In the genomic region with DNA sequence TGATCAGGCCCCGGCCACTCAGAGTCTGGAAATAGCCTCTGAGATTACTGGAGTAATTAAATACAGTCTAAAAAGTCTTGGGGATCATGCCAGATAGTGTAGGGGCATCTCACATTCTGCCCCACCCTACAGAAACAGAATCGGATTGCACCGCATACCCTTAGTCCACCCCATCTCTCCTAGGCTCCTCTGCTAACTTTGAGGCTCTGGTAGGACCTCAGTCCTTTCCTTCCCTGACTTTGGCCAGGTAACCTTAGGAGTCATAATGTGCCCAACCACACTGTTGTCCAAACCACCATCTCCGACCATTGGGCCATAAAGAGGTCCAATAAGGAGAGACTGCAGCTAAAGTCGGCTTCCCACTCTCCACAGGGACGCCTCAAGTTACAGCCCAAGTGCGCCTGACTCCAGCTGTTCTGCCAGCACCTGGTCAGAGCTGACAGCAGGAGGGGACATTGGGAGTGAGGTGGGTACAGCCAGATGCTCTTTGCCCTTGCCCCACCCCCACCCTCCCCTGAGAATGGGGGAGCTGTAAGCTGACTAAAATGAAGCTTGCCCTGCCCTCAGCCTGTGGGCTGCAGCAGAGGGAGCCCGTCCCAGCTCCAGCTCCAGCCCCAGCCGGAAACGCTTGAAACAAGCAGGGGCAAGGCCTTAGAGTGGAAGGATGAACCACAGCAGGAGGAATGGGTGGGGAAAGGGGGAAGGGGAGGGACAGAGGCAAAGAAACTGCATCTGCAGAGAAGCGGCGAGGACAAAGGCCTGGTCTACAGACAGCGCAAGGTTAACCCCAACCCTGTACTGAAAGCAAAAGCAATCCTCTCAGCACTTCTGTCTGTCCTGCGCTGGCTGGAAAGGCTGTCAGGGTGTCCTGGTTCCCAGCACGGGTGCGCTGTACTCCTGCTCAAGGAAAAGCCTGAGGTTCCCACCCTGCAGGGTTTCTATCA, we compare ENCODE assay signal across 2 mouse cellular contexts.
TF ChIP-seq lines count a peak whose summit lies in the region.

No protein-coding gene starts in this region.

TF ChIP-seq in CH12.LX, 34 proteins besides CTCF, POLR2A, EP300 and RAD21:
- TF ChIP-seq ZNF384 (IDR thresholded peaks at IDR 0.05; ENCODE audit: low read depth, low read length), result no peak
- TF ChIP-seq IRF4 (IDR thresholded peaks at IDR 0.05; ENCODE audit: low read depth, low read length), result peak; percentile 37; the same call in 1 of the 2 replicates
- TF ChIP-seq TCF12 (IDR thresholded peaks at IDR 0.05; ENCODE audit: low read depth, low read length), result peak; percentile 48; the same call in 1 of the 2 replicates
- 0 out of 2 replicates have a peak, but pooled peaks have one; percentile 26 for TF ChIP-seq MAZ (IDR thresholded peaks at IDR 0.05; ENCODE audit: low read depth, low read length)
- TF ChIP-seq SIN3A (IDR thresholded peaks at IDR 0.05; ENCODE audit: low read length), result 0 out of 2 replicates have a peak, but pooled peaks have one; percentile 22
- peak; percentile 75 for TF ChIP-seq CHD2 (IDR thresholded peaks at IDR 0.05; ENCODE audit: low read length)
- no peak for TF ChIP-seq TBP (conservative IDR thresholded peaks at IDR 0.05; ENCODE audit: low read depth, low read length)
- 0 out of 2 replicates have a peak, but pooled peaks have one; percentile 8 for TF ChIP-seq BHLHE40 (IDR thresholded peaks at IDR 0.05; ENCODE audit: low read depth, low read length)

TF ChIP-seq in myocyte, 11 proteins besides CTCF, POLR2A, EP300 and RAD21:
- peak; percentile 19 to 90 (median 80) for TF ChIP-seq MYOD1 (IDR thresholded peaks at IDR 0.05; ENCODE audit: control insufficient read depth in 1 of 3, insufficient read length in 2 of 3, low read depth in 2 of 3)
- TF ChIP-seq POLR2AphosphoS2 (IDR thresholded peaks at IDR 0.05; ENCODE audit: insufficient read length, low read depth), result no peak
- TF ChIP-seq MYOG (IDR thresholded peaks at IDR 0.05; ENCODE audit: control insufficient read depth in 1 of 3, insufficient read depth in 1 of 3, insufficient read length in 2 of 3, low read depth in 2 of 3), result peak; percentile 44 to 75 (median 69)
- no peak for TF ChIP-seq CEBPB (IDR thresholded peaks at IDR 0.05; ENCODE audit: insufficient read depth, poor library complexity, severe bottlenecking)
TF ChIP-seq in myocyte: peak in this region for 2.
